Mouse (Mus musculus) liver, embryonic 14.5 days (tissue): ENCODE data around the gene Mettl8. TPM values are rescaled to one million over a fixed set of nuclear protein-coding genes. Genes with fewer than 3 reads are reported as not detected.

Experiments used
- ATAC-seq: fragments of 200-750 bp; cut with Nextera tagmentation; 2 replicates; pipeline ENCODE4 v1.8.0; 2017; ENCODE audit warnings: moderate number of reproducible peaks, mild to moderate bottlenecking, moderate library complexity; ENCODE audit not compliant: insufficient read depth
- DNase-seq, 3 experiments: peaks; one replicate each; pipeline ENCODE4 v3.0.0-alpha.2; 2012 to 2013; ENCODE audit warnings: low read depth in 3 of 3, low spot score in 3 of 3
- H3K27ac ChIP-seq: fragments of 300-500 bp; sonication (generic); 2 replicates; pipeline ENCODE4 v1.5.1; 2014; ENCODE audit warnings: moderate library complexity, mild to moderate bottlenecking, control low read depth, inconsistent platforms
- H3K27me3 ChIP-seq: fragments of 300-500 bp; sonication (generic); 2 replicates; pipeline ENCODE4 v1.6.1; 2014; ENCODE audit warnings: mild to moderate bottlenecking, low read length, moderate library complexity; ENCODE audit not compliant: control insufficient read depth, insufficient read depth
- H3K36me3 ChIP-seq: fragments of 300-500 bp; sonication (generic); replicated peaks from 2 replicates; pipeline ENCODE4 v1.6.1; 2014; ENCODE audit warnings: low read depth; ENCODE audit not compliant: control insufficient read depth, insufficient read depth
- H3K4me1 ChIP-seq, 2 experiments: fragments of 200-500 bp in 1 of 2; fragments of 300-500 bp in 1 of 2; sonication (generic) in 1 of 2; replicated peaks; 2 replicates each; pipeline ENCODE4 v1.6.1; 2012 to 2014; ENCODE audit warnings: antibody characterized with exemption in 1 of 2, inconsistent platforms in 1 of 2, low read length in 1 of 2; ENCODE audit not compliant: control insufficient read depth in 2 of 2, insufficient read depth in 2 of 2
- H3K4me2 ChIP-seq: fragments of 300-500 bp; sonication (generic); 2 replicates; pipeline ENCODE4 v1.6.1; 2014; ENCODE audit warnings: low read depth, mild to moderate bottlenecking, control low read depth, moderate library complexity
- H3K4me3 ChIP-seq, 2 experiments: fragments of 200-500 bp in 1 of 2; fragments of 300-500 bp in 1 of 2; sonication (generic) in 1 of 2; 2 replicates each; pipeline ENCODE4 v1.5.1; 2012 to 2014; ENCODE audit warnings: low read depth in 2 of 2, low read length in 2 of 2, mild to moderate bottlenecking in 2 of 2, control low read depth in 1 of 2, inconsistent platforms in 1 of 2, moderate library complexity in 1 of 2; ENCODE audit not compliant: insufficient read depth in 1 of 2
- H3K9ac ChIP-seq: fragments of 300-500 bp; sonication (generic); replicated peaks from 2 replicates; pipeline ENCODE4 v1.6.1; 2014; ENCODE audit warnings: mild to moderate bottlenecking, control low read depth, moderate library complexity
- H3K9me3 ChIP-seq: fragments of 300-500 bp; sonication (generic); 2 replicates; pipeline ENCODE4 v1.6.1; 2016; ENCODE audit warnings: low read length, mixed read lengths; ENCODE audit not compliant: control insufficient read depth
- CTCF ChIP-seq: IDR thresholded peaks from 2 replicates; pipeline ENCODE4 v1.5.1; 2016; ENCODE audit warnings: antibody characterized with exemption, low read depth, control low read depth
- EP300 ChIP-seq: IDR thresholded peaks from 2 replicates; pipeline ENCODE4 v1.6.1; 2016; ENCODE audit warnings: antibody characterized with exemption, low read depth
- WGBS: fragments of 180-500 bp; shearing (Covaris S2); extraction: QIAGEN DNeasy Blood & Tissue Kit; methylation state at CpG from one replicate; pipeline ENCODE4 v1.1.7; 2014; ENCODE audit not compliant: insufficient replicate concordance; 5-methylcytosine and 5-hydroxymethylcytosine counted together
- polyA plus RNA-seq, 2 experiments: library from polyadenylated mRNA; depleted of rRNA in 1 of 2; stranded (reverse) in 1 of 2; unstranded in 1 of 2; fragments of >200 nt; fragmentation: Nextera tagmentation in 1 of 2; extraction: Ambion mirVana in 1 of 2; gene quantifications; 2 replicates each; pipeline versions ENCODE4 v1.2.1 to v1.2.3; 2012 to 2014

Mettl8 gene
- polyA plus RNA-seq, 2 experiments, result 5.3 to 9.7 TPM

GRCm38 (mm10) chr2:71002509-71002908 lies 52.9 kb downstream of the Mettl8 start:
- no peak overlapping the region for H3K4me3 ChIP-seq
- H3K4me2 ChIP-seq, result no peak overlapping the region
- no peak overlapping the region for H3K9ac ChIP-seq
- no peaks in the 10 kb centered on the region for H3K9me3 ChIP-seq
- peaks cover 4 to 7% of the 10 kb centered on the region in 2 experiments; a peak in 2 of 4 replicates for H3K4me1 ChIP-seq
- H3K27me3 ChIP-seq, result no peaks in the 10 kb centered on the region
- no peak for ATAC-seq
- no peak overlapping the region for H3K27ac ChIP-seq
- DNase-seq, result no peak
- TF ChIP-seq CTCF, result no peak
- no peak for TF ChIP-seq EP300
- H3K36me3 ChIP-seq, result no peaks in the 10 kb centered on the region
- 70% methylated on average over 1 of the region's 1 CpGs for WGBS

GRCm38 (mm10) chr2:70998771-70999170 lies 56.6 kb downstream of the Mettl8 start:
- Histone ChIP-seq H3K9ac (no peak overlapping the region), H3K27ac (no peak overlapping the region), H3K9me3 (no peaks in the 10 kb centered on the region), H3K4me2 (no peak overlapping the region; the same call in 1 of the 2 replicates), H3K4me3 (no peak overlapping the region), H3K4me1 (peaks cover 9 to 24% of the 10 kb centered on the region in 2 experiments), H3K27me3 (no peaks in the 10 kb centered on the region), H3K36me3 (no peaks in the 10 kb centered on the region)
- TF ChIP-seq EP300, result no peak
- no peak for TF ChIP-seq CTCF
- 21% methylated on average over 2 of the region's 2 CpGs for WGBS
- DNase-seq (peak in 2 of 3 experiments; percentile 22 to 23), ATAC-seq (peak; percentile 80; the same call in 1 of the 2 replicates)

GRCm38 (mm10) chr2:70996438-70996837 lies 58.9 kb downstream of the Mettl8 start:
- no peak overlapping the region for H3K4me3 ChIP-seq
- no peak overlapping the region for H3K9ac ChIP-seq
- no peak for ATAC-seq
- no peaks in the 10 kb centered on the region for H3K9me3 ChIP-seq
- WGBS, result 83% methylated on average over 7 of the region's 7 CpGs
- H3K27me3 ChIP-seq, result no peaks in the 10 kb centered on the region
- peaks cover 9 to 26% of the 10 kb centered on the region in 2 experiments for H3K4me1 ChIP-seq
- TF ChIP-seq EP300, result no peak
- no peak for TF ChIP-seq CTCF
- H3K36me3 ChIP-seq, result no peaks in the 10 kb centered on the region
- DNase-seq, result no peak
- no peak overlapping the region for H3K27ac ChIP-seq
- H3K4me2 ChIP-seq, result peak overlapping the region; percentile 35; the same call in 1 of the 2 replicates

- peak in 1 of 3 experiments; percentile 41 for DNase-seq
- Histone ChIP-seq H3K9me3 (no peaks in the 10 kb centered on the region), H3K9ac (no peak overlapping the region), H3K27ac (no peak overlapping the region), H3K4me1 (peaks cover 9 to 26% of the 10 kb centered on the region in 2 experiments), H3K4me2 (peak overlapping the region; percentile 35; the same call in 1 of the 2 replicates), H3K4me3 (no peak overlapping the region), H3K36me3 (no peaks in the 10 kb centered on the region), H3K27me3 (no peaks in the 10 kb centered on the region)
- TF ChIP-seq CTCF (no peak), EP300 (peak; percentile 77)
- WGBS, result 22% methylated on average over 4 of the region's 4 CpGs
- peak; percentile 70 for ATAC-seq
Observed at GRCm38 (mm10) chr2:70995900-70996299, 59.5 kb downstream of the Mettl8 start.

GRCm38 (mm10) chr2:70993740-70994139 lies 61.6 kb downstream of the Mettl8 start:
- peaks cover 9 to 32% of the 10 kb centered on the region in 2 experiments for H3K4me1 ChIP-seq
- no peak overlapping the region for H3K4me2 ChIP-seq
- no peaks in the 10 kb centered on the region for H3K36me3 ChIP-seq
- ATAC-seq, result peak; percentile 54
- TF ChIP-seq EP300, result 0 out of 2 replicates have a peak, but pooled peaks have one; percentile 16
- TF ChIP-seq CTCF, result no peak
- no peaks in the 10 kb centered on the region for H3K27me3 ChIP-seq
- no peak overlapping the region for H3K27ac ChIP-seq
- WGBS, result 52% methylated on average over 3 of the region's 3 CpGs
- H3K9me3 ChIP-seq, result no peaks in the 10 kb centered on the region
- H3K9ac ChIP-seq, result no peak overlapping the region
- H3K4me3 ChIP-seq, result no peak overlapping the region
- no peak for DNase-seq
